Mouse (Mus musculus): ENCODE data around the gene Pld2. TPM values are rescaled to one million over a fixed set of nuclear protein-coding genes. Genes with fewer than 3 reads are reported as not detected.
"Not testable (repeated sequence)": the region's sequence is repeated elsewhere in the genome, so short reads cannot be mapped to it uniquely, and the experiment has no call there.

Gene Pld2
- 23.4 and 28.6 TPM in 2 replicates for polyA plus RNA-seq (2012; rRNA removed)

GRCm38 (mm10) chr11:70539877-70540587, at the start of gene Pld2:
TSS of gene Pld2 (plus strand) at chr11:70540064.
- peak; percentile 43 to 76 for DNase-seq (ENCODE audit: extremely low spot score in 1 of 2, low spot score in 1 of 2)

GRCm38 (mm10) chr11:70499566-70500475, 40.0 kb upstream of the Pld2 start:
- DNase-seq (ENCODE audit: extremely low spot score in 1 of 2, low spot score in 1 of 2) = peak in 1 of 2 experiments; percentile 35

- DNase-seq (ENCODE audit: extremely low spot score in 1 of 2, low spot score in 1 of 2) = no peak
Observed at GRCm38 (mm10) chr11:70500476-70500812, 39.4 kb upstream of the Pld2 start.

- no peak for DNase-seq (ENCODE audit: extremely low spot score in 1 of 2, low spot score in 1 of 2)
Observed at GRCm38 (mm10) chr11:70502018-70502417, 37.8 kb upstream of the Pld2 start.

GRCm38 (mm10) chr11:70504970-70505369, 34.9 kb upstream of the Pld2 start, which contains the start of gene Tm4sf5:
TSS of gene Tm4sf5 (plus strand) at chr11:70505244.
- DNase-seq (ENCODE audit: extremely low spot score in 1 of 2, low spot score in 1 of 2) = no peak

- DNase-seq (ENCODE audit: extremely low spot score in 1 of 2, low spot score in 1 of 2) = peak in 1 of 2 experiments; percentile 72
Observed at GRCm38 (mm10) chr11:70506385-70506784, 33.5 kb upstream of the Pld2 start.

GRCm38 (mm10) chr11:70506962-70507515, 32.8 kb upstream of the Pld2 start:
- no peak for DNase-seq (ENCODE audit: extremely low spot score in 1 of 2, low spot score in 1 of 2)

GRCm38 (mm10) chr11:70509753-70510564, 29.9 kb upstream of the Pld2 start:
- DNase-seq (ENCODE audit: extremely low spot score in 1 of 2, low spot score in 1 of 2) = peak in 1 of 2 experiments; percentile 60

- DNase-seq (ENCODE audit: extremely low spot score in 1 of 2, low spot score in 1 of 2) = no peak
Observed at GRCm38 (mm10) chr11:70511242-70511641, 28.6 kb upstream of the Pld2 start.

- no peak for DNase-seq (ENCODE audit: extremely low spot score in 1 of 2, low spot score in 1 of 2)
Observed at GRCm38 (mm10) chr11:70511825-70512224, 28.0 kb upstream of the Pld2 start.

- DNase-seq (ENCODE audit: extremely low spot score in 1 of 2, low spot score in 1 of 2) = no peak
Observed at GRCm38 (mm10) chr11:70512709-70513342, 27.0 kb upstream of the Pld2 start.

GRCm38 (mm10) chr11:70513520-70513919, 26.3 kb upstream of the Pld2 start:
- DNase-seq (ENCODE audit: extremely low spot score in 1 of 2, low spot score in 1 of 2) = no peak

GRCm38 (mm10) chr11:70514288-70514687, 25.6 kb upstream of the Pld2 start, which contains the start of gene Vmo1:
TSS of gene Vmo1 (minus strand) at chr11:70514616.
- DNase-seq (ENCODE audit: extremely low spot score in 1 of 2, low spot score in 1 of 2) = no peak

- peak in 1 of 2 experiments; percentile 66 for DNase-seq (ENCODE audit: extremely low spot score in 1 of 2, low spot score in 1 of 2)
Observed at GRCm38 (mm10) chr11:70516352-70516751, 23.5 kb upstream of the Pld2 start.

GRCm38 (mm10) chr11:70518436-70518835, 21.4 kb upstream of the Pld2 start:
- no peak for DNase-seq (ENCODE audit: extremely low spot score in 1 of 2, low spot score in 1 of 2)

GRCm38 (mm10) chr11:70518923-70519322, 20.9 kb upstream of the Pld2 start, which contains the start of gene Gltpd2:
TSS of gene Gltpd2 (plus strand) at chr11:70519196.
- DNase-seq (ENCODE audit: extremely low spot score in 1 of 2, low spot score in 1 of 2) = no peak

GRCm38 (mm10) chr11:70520178-70520769, 19.6 kb upstream of the Pld2 start:
- DNase-seq (ENCODE audit: extremely low spot score in 1 of 2, low spot score in 1 of 2) = no peak

GRCm38 (mm10) chr11:70523306-70523989, 16.4 kb upstream of the Pld2 start:
- DNase-seq (ENCODE audit: extremely low spot score in 1 of 2, low spot score in 1 of 2) = not testable (repeated sequence)

- no peak for DNase-seq (ENCODE audit: extremely low spot score in 1 of 2, low spot score in 1 of 2)
Observed at GRCm38 (mm10) chr11:70524782-70525181, 15.1 kb upstream of the Pld2 start.

Data from frontal cortex, adult 2 months (tissue).